Mouse (Mus musculus) MEL (cell line): Measurements from ENCODE around the gene Cep55. TPM values are rescaled to one million over a fixed set of nuclear protein-coding genes. Genes with fewer than 3 reads are reported as not detected.
A peak's percentile ranks its signal among the peaks of the same experiment; 100 is the strongest.

Experiments
- DNase-seq: peaks from one replicate; pipeline ENCODE4 v3.0.0; 2011; ENCODE audit warnings: low read depth, low spot score
- H3K27ac ChIP-seq: 2 replicates; pipeline ENCODE4 v1.5.1; 2012; ENCODE audit warnings: low read depth, mild to moderate bottlenecking, control low read depth, low read length, moderate library complexity; ENCODE audit not compliant: control insufficient read depth
- H3K27me3 ChIP-seq, 2 experiments: fragments of 150-350 bp in 1 of 2; sonication (generic) in 1 of 2; 2 replicates each; pipeline ENCODE4 v1.6.1; 2012; ENCODE audit warnings: low read length in 2 of 2, mild to moderate bottlenecking in 2 of 2, improper control_type of control experiment in 1 of 2, moderate library complexity in 1 of 2; ENCODE audit not compliant: insufficient read depth in 2 of 2, control insufficient read depth in 1 of 2
- H3K36me3 ChIP-seq, 2 experiments: 2 replicates each; pipeline ENCODE4 v1.6.1; 2012 to 2014; ENCODE audit warnings: low read length in 2 of 2, improper control_type of control experiment in 1 of 2, inconsistent platforms in 1 of 2, mild to moderate bottlenecking in 1 of 2; ENCODE audit not compliant: insufficient read depth in 2 of 2, control insufficient read depth in 1 of 2
- H3K4me1 ChIP-seq, 2 experiments: fragments of 150-350 bp in 1 of 2; sonication (generic) in 1 of 2; 2 replicates each; pipeline ENCODE4 v1.6.1; 2012; ENCODE audit warnings: low read length in 2 of 2, improper control_type of control experiment in 1 of 2, mild to moderate bottlenecking in 1 of 2; ENCODE audit not compliant: insufficient read depth in 2 of 2, control insufficient read depth in 1 of 2
- H3K4me3 ChIP-seq, 2 experiments: fragments of 150-350 bp in 1 of 2; sonication (generic) in 1 of 2; 2 replicates each; pipeline ENCODE4 v1.5.1; 2012; ENCODE audit warnings: low read depth in 2 of 2, low read length in 2 of 2, mild to moderate bottlenecking in 2 of 2, moderate library complexity in 2 of 2, control low read depth in 1 of 2, improper control_type of control experiment in 1 of 2; ENCODE audit not compliant: control insufficient read depth in 1 of 2, insufficient read depth in 1 of 2
- H3K79me2 ChIP-seq: 2 replicates; pipeline ENCODE4 v1.6.1; 2012; ENCODE audit warnings: mild to moderate bottlenecking, low read length, moderate library complexity; ENCODE audit not compliant: control insufficient read depth, poor library complexity, insufficient read depth
- H3K9ac ChIP-seq: 2 replicates; pipeline ENCODE4 v1.6.1; 2012; ENCODE audit warnings: low read depth, mild to moderate bottlenecking, control low read depth, low read length, moderate library complexity; ENCODE audit not compliant: control insufficient read depth, poor library complexity, severe bottlenecking
- H3K9me3 ChIP-seq: fragments of 150-350 bp; sonication (generic); replicated peaks from 2 replicates; pipeline ENCODE4 v1.6.1; 2012; ENCODE audit warnings: mild to moderate bottlenecking, low read length, improper control_type of control experiment, moderate library complexity; ENCODE audit not compliant: insufficient read depth
- BHLHE40 ChIP-seq: IDR thresholded peaks from 2 replicates; pipeline ENCODE4 v1.6.1; 2012; ENCODE audit warnings: low read depth, mild to moderate bottlenecking, inconsistent platforms, low read length, improper control_type of control experiment, borderline replicate concordance
- CTCF ChIP-seq, 3 experiments: IDR thresholded peaks in 2 of 3; conservative IDR thresholded peaks in 1 of 3; 2 replicates each; pipeline ENCODE4 v1.5.1; 2011 to 2012; ENCODE audit warnings: low read length in 3 of 3, low read depth in 2 of 3, mild to moderate bottlenecking in 2 of 3, improper control_type of control experiment in 1 of 3, inconsistent platforms in 1 of 3, mixed read lengths in 1 of 3, moderate library complexity in 1 of 3; ENCODE audit not compliant: control insufficient read depth in 1 of 3, insufficient read depth in 1 of 3, poor library complexity in 1 of 3, severe bottlenecking in 1 of 3
- E2F4 ChIP-seq: IDR thresholded peaks from 2 replicates; pipeline ENCODE4 v1.6.1; 2011; ENCODE audit warnings: low read depth, low read length, improper control_type of control experiment, borderline replicate concordance
- ETS1 ChIP-seq: IDR thresholded peaks from 2 replicates; pipeline ENCODE4 v1.6.1; 2012; ENCODE audit warnings: low read depth, mild to moderate bottlenecking, inconsistent platforms, low read length, improper control_type of control experiment, moderate library complexity
- HCFC1 ChIP-seq: IDR thresholded peaks from 2 replicates; pipeline ENCODE4 v1.6.1; 2012; ENCODE audit warnings: low read depth, mild to moderate bottlenecking, inconsistent platforms, low read length, improper control_type of control experiment, moderate library complexity
- MAFK ChIP-seq: IDR thresholded peaks from 2 replicates; pipeline ENCODE4 v1.6.1; 2011; ENCODE audit warnings: low read depth, mild to moderate bottlenecking, low read length, improper control_type of control experiment, borderline replicate concordance
- MAX ChIP-seq: IDR thresholded peaks from 2 replicates; pipeline ENCODE4 v1.6.1; 2011; ENCODE audit warnings: low read length, improper control_type of control experiment
- MAZ ChIP-seq: IDR thresholded peaks from 2 replicates; pipeline ENCODE4 v1.6.1; 2012; ENCODE audit warnings: low read depth, mild to moderate bottlenecking, inconsistent platforms, low read length, improper control_type of control experiment
- MEF2A ChIP-seq: IDR thresholded peaks from 2 replicates; pipeline ENCODE4 v1.6.1; 2014; ENCODE audit warnings: low read depth, mild to moderate bottlenecking, inconsistent platforms, low read length, improper control_type of control experiment; ENCODE audit not compliant: poor library complexity, insufficient replicate concordance, severe bottlenecking; ENCODE audit errors: extremely low read depth
- MYB ChIP-seq: IDR thresholded peaks from 2 replicates; pipeline ENCODE4 v1.6.1; 2011; ENCODE audit warnings: mild to moderate bottlenecking, low read depth, low read length, improper control_type of control experiment
- POLR2AphosphoS2 ChIP-seq: IDR thresholded peaks from 2 replicates; pipeline ENCODE4 v1.6.1; 2011; ENCODE audit warnings: low read length, improper control_type of control experiment
- POLR2AphosphoS5 ChIP-seq: IDR thresholded peaks from 2 replicates; pipeline ENCODE4 v1.6.1; 2012; ENCODE audit warnings: low read depth, borderline replicate concordance, mild to moderate bottlenecking, inconsistent platforms, low read length, moderate library complexity, mixed read lengths
- RAD21 ChIP-seq: IDR thresholded peaks from 2 replicates; pipeline ENCODE4 v1.6.1; 2011; ENCODE audit warnings: mild to moderate bottlenecking, low read depth, low read length, improper control_type of control experiment
- SIN3A ChIP-seq: IDR thresholded peaks from 2 replicates; pipeline ENCODE4 v1.6.1; 2012; ENCODE audit warnings: low read length, improper control_type of control experiment, inconsistent platforms
- SMC3 ChIP-seq: IDR thresholded peaks from 2 replicates; pipeline ENCODE4 v1.6.1; 2011; ENCODE audit warnings: low read depth, low read length, improper control_type of control experiment
- TAL1 ChIP-seq: IDR thresholded peaks from 2 replicates; pipeline ENCODE4 v1.6.1; 2012; ENCODE audit warnings: mild to moderate bottlenecking, inconsistent platforms, low read length, moderate library complexity, mixed read lengths
- TBP ChIP-seq: IDR thresholded peaks from 2 replicates; pipeline ENCODE4 v1.8.0; 2011; ENCODE audit warnings: low read depth, low read length, improper control_type of control experiment
- UBTF ChIP-seq: IDR thresholded peaks from 2 replicates; pipeline ENCODE4 v1.6.1; 2012; ENCODE audit warnings: low read depth, mild to moderate bottlenecking, inconsistent platforms, low read length, improper control_type of control experiment, moderate library complexity, borderline replicate concordance; ENCODE audit not compliant: insufficient read depth
- USF1 ChIP-seq: IDR thresholded peaks from 2 replicates; pipeline ENCODE4 v1.6.1; 2014; ENCODE audit warnings: low read depth, mild to moderate bottlenecking, inconsistent platforms, low read length, improper control_type of control experiment, moderate library complexity
- ZKSCAN1 ChIP-seq: IDR thresholded peaks from 2 replicates; pipeline ENCODE4 v1.6.1; 2012; ENCODE audit warnings: low read depth, mild to moderate bottlenecking, inconsistent platforms, low read length, improper control_type of control experiment, moderate library complexity
- ZMIZ1 ChIP-seq: IDR thresholded peaks from 2 replicates; pipeline ENCODE4 v1.6.1; 2012; ENCODE audit warnings: low read depth, mild to moderate bottlenecking, inconsistent platforms, low read length, improper control_type of control experiment, moderate library complexity
- polyA plus RNA-seq, 2 experiments: library from polyadenylated mRNA; stranded (reverse) in 1 of 2; unstranded in 1 of 2; fragments of >175 nt in 1 of 2; fragments of >200 nt in 1 of 2; gene quantifications; 2 replicates each; pipeline versions ENCODE4 v1.2.1 to v1.2.4; 2012; ENCODE audit warnings: low replicate concordance in 2 of 2, low read depth in 1 of 2; ENCODE audit not compliant: insufficient read length in 2 of 2, insufficient read depth in 1 of 2, missing spikeins in 1 of 2
- total RNA-seq: library from RNA; depleted of rRNA; stranded (reverse); fragments of 300-350 nt; gene quantifications from 2 replicates; pipeline ENCODE4 v1.2.3, GENCODE M21; 2012

Cep55 gene
- total and polyA plus RNA-seq, 3 experiments, result 11.1 to 17.1 TPM; not detected in 1

DNA sequence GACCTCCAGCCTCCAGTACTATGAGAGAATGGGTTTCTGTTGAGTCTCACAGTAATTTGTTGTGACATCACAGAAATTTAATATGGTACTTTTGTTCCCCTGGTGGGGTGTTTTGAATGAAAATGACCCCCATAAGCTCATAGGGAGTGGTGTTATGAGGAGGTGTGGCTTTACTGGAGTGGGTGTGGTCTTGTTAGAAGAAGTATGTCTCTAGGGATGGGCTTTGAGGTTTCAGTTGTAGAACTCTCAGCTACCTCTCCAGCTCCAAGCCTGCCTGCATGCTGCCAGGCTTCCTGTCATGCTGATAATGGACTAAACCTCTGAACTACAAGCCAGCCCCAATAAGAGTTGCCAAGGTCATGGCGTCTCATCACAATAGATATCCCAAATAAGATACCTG lies 5.1 kb upstream of the Cep55 start:
- no peak for DNase-seq
- H3K27ac ChIP-seq, result no peak overlapping the region
- TF ChIP-seq E2F4, result no peak
- no peak for TF ChIP-seq TBP
- no peak for TF ChIP-seq MEF2A
- TF ChIP-seq POLR2AphosphoS5, result no peak
- TF ChIP-seq TAL1, result no peak
- no peak for TF ChIP-seq ZKSCAN1
- no peak for TF ChIP-seq MAZ
- no peak for TF ChIP-seq MYB
- TF ChIP-seq USF1, result no peak
- no peak for TF ChIP-seq POLR2AphosphoS2
- no peak for TF ChIP-seq MAFK
- no peak for TF ChIP-seq HCFC1
- no peak for TF ChIP-seq BHLHE40
- TF ChIP-seq SIN3A, result no peak
- TF ChIP-seq UBTF, result no peak
- no peak for TF ChIP-seq RAD21
- no peak for TF ChIP-seq ZMIZ1
- TF ChIP-seq, all 39 proteins: peak for 0
- Histone ChIP-seq H3K36me3 (peaks cover 0 to 3% of the 10 kb centered on the region in 2 experiments; a peak in 2 of 4 replicates), H3K9me3 (no peaks in the 10 kb centered on the region), H3K27me3 (peaks cover 0 to 2% of the 10 kb centered on the region in 2 experiments; a peak in 1 of 4 replicates), H3K79me2 (no peaks in the 10 kb centered on the region), H3K4me1 (peaks cover 0 to 4% of the 10 kb centered on the region in 2 experiments; a peak in 2 of 4 replicates), H3K9ac (no peak overlapping the region), H3K4me3 (no peak overlapping the region)

DNA sequence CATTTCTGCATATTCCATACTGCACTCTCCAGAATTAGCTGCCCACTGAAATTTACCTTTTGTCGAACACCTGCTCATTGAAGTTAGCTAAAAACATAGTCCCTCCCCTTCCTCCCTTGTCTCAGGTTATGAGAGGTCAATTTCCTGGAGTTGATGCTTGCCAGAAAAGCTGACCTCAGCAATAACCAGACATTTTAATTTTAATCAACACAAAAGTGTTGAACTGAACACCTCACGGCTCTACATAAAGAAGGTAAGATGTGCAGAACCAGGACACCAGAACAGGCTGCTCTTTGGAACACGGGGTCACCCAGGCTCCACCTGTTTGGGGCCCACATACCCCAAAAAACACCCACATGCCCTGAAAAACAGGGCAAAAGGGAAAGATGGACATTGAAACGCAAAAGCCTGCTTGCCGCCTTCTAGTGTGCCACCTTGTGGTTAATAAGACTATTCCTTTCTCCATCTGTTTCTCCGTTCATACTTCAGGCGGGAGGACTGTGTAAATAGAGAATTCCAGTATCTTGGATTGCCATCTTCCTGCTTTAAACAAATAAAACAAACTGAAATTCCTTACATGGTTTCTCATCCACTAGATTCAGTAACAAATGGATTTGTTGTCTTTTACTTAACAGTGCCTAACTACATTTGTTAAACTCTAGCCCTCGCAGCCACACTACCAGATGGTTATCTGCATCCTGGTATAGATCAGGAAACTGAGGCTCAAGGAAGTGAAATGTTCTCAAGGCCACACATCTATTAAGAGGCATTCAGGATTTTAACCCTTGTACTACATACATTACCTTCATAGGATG lies 1.4 kb upstream of the Cep55 start:
- Histone ChIP-seq H3K27me3 (no peaks in the 10 kb centered on the region), H3K9me3 (no peaks in the 10 kb centered on the region), H3K4me3 (peak overlapping the region in 1 of 2 experiments; percentile 79; a peak in 3 of 4 replicates), H3K79me2 (peaks cover 6% of the 10 kb centered on the region), H3K27ac (no peak overlapping the region), H3K9ac (no peak overlapping the region), H3K4me1 (peaks cover 4 to 5% of the 10 kb centered on the region in 2 experiments; a peak in 3 of 4 replicates), H3K36me3 (peaks cover 0 to 11% of the 10 kb centered on the region in 2 experiments; a peak in 3 of 4 replicates)
- peak; percentile 47 for DNase-seq
- TF ChIP-seq SMC3 (peak; percentile 45), ETS1 (no peak), CTCF (IDR thresholded peaks at IDR 0.05 in 2 of 3, conservative IDR thresholded peaks at IDR 0.05 in 1 of 3; ENCODE audit: control insufficient read depth in 1 of 3, insufficient read depth in 1 of 3, low read depth in 2 of 3, low read length in 3 of 3, poor library complexity in 1 of 3, severe bottlenecking in 1 of 3) (peak in 2 of 3 experiments; percentile 10 to 30; a peak in 1 of 6 replicates), RAD21 (peak; percentile 5; the same call in 1 of the 2 replicates), MAX (no peak), MAFK (peak; percentile 48; the same call in 1 of the 2 replicates)
